Mouse (Mus musculus): ENCODE results near the gene Evi2b. TPM values are rescaled to one million over a fixed set of nuclear protein-coding genes. Genes with fewer than 3 reads are reported as not detected.

Gene Evi2b
- 0.73 and 1.2 TPM in 2 replicates for polyA plus RNA-seq (2015; fragmentation: Nextera tagmentation; extraction: Ambion mirVana)

DNA sequence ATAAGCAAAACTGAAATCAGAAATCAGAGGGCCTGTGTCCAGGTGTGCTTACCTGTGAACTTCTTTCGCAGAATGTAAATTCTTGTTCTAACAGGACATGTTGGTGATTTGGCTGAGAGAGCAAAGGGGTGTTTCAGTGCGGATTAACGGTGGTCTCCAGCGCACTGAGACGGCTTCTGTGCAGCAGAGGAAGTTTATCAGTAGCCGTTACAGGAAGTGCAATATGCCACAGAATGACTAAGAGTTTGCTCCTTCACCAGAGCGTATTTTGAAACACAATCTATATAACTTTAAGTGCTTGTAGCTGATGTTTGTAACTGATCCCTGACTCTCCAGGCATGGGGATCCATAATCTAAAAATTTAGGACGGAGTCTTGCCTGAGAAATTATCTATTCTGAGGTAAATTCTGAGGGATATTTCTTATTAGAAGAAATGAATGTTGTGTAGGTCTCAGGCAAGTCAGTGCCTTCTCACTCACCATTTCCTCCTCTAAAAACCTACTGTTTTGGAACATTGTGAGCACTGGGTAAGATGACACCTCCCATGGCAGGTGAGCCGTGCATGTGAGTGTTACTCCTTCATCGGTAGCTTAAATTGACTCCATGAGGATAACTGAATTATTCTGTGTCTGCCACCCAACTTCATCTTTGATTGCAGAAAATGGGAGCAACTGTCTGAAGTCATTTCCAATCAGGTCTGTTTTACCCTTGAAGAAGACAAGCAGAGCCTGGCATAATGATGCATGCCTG is at the start of gene Evi2b:
Gene Evi2b (minus strand): TSS at position 203 of the 750 bp plus-strand sequence.
- ATAC-seq (replicated peaks; ENCODE audit: low FRiP score), result no peak
- H3K27ac ChIP-seq, result peak within 1 kb of the TSS; percentile 43; the same call in 1 of the 2 replicates
- WGBS, result 41% methylated on average over 10 of the region's 10 CpGs
- H3K9ac ChIP-seq, result no peak within 1 kb of the TSS
- H3K36me3 ChIP-seq, result peaks cover 14% of the 10 kb centered on the region
- no peaks in the 10 kb centered on the region for H3K27me3 ChIP-seq
- no peak within 1 kb of the TSS for H3K4me2 ChIP-seq
- H3K4me1 ChIP-seq, result peaks cover 14% of the 10 kb centered on the region
- no peaks in the 10 kb centered on the region for H3K9me3 ChIP-seq (replicated peaks)
- no peak within 1 kb of the TSS for H3K4me3 ChIP-seq (replicated peaks)

DNA sequence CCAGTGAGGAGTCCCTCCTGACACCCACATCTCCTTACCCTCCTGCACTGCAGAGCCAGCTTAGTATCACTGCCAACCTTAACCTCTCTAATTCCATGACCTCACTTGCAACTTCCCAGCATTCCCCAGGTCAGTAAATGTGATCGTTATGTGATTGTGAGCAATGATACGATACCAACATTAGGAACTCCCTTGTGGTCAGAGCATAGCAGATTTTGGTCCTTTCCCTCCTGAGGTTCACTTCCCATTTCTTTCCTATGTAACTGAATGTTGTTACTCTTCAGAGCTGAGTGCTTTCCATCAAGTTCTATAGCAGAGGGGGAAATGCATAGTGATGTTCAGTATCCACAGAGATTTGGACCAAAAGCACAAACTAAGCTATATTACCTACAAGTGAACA is 46.8 kb upstream of the Evi2b start:
- WGBS, result 92% methylated on average over 2 of the region's 2 CpGs
- Histone ChIP-seq H3K4me3 (replicated peaks) (no peak overlapping the region), H3K9ac (no peak overlapping the region), H3K9me3 (replicated peaks) (no peaks in the 10 kb centered on the region), H3K4me1 (no peaks in the 10 kb centered on the region), H3K27me3 (no peaks in the 10 kb centered on the region), H3K4me2 (no peak overlapping the region), H3K36me3 (peaks cover 92% of the 10 kb centered on the region), H3K27ac (no peak overlapping the region)
- no peak for ATAC-seq (replicated peaks; ENCODE audit: low FRiP score)

DNA sequence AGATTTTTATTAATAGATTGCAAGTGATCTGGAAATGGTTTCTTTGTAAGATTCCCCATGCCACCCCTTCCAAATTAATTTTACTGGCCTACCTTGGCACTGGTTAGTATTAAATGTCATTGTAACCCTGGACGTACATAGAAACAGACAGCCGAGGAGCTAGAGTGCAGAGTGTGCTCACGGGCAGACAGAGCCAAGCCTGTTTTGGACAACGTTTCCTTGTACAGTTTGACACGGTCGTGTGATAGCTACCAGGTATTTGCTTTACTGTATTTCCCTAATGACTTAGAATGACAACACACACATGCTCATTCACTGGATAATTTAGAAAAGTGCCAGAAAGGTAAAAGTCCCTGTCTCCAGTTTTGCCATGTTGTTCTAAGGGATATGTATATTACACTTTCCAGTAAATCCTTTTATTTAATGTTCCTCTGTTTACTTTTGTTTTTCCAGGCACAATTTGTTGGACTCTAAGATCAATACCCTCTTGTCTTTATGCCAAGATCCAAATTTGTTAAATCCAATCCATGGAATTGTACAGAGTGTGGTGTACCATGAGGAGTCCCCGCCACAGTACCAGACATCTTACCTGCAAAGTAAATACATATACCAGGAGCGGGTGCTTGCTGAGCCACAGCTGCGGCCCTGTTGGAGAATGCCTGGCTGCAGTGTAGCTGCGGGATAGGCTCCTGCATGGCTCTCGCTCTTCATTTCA is 44.8 kb upstream of the Evi2b start:
- H3K27me3 ChIP-seq, result no peaks in the 10 kb centered on the region
- H3K9ac ChIP-seq, result no peak overlapping the region
- WGBS, result 91% methylated on average over 11 of the region's 11 CpGs
- ATAC-seq (replicated peaks; ENCODE audit: low FRiP score), result no peak
- H3K9me3 ChIP-seq (replicated peaks), result no peaks in the 10 kb centered on the region
- no peak overlapping the region for H3K4me3 ChIP-seq (replicated peaks)
- H3K36me3 ChIP-seq, result peaks cover 88% of the 10 kb centered on the region
- no peaks in the 10 kb centered on the region for H3K4me1 ChIP-seq
- H3K4me2 ChIP-seq, result no peak overlapping the region
- no peak overlapping the region for H3K27ac ChIP-seq

DNA sequence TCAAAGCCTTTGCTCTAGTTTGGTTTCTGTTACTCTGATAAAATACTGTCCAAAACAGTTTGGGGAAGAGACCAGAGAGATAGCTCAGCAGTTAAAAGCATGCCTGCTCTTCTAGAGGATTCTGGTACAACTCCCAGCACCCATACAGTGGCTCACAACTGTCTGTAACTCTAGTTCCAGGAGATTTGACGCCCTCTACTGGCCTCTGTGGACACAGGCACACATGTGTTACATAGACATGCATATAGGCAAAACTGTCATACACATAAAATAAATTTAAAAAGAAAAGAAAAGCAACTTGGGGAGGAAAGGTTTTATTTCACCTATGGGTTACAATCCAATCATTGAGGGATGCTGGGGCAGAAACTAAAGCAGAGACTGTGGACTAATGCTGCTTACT is 43.4 kb upstream of the Evi2b start:
- WGBS, result 67% methylated on average over 1 of the region's 1 CpGs
- Histone ChIP-seq H3K27me3 (no peaks in the 10 kb centered on the region), H3K36me3 (peaks cover 91% of the 10 kb centered on the region), H3K4me2 (no peak overlapping the region), H3K9ac (no peak overlapping the region), H3K9me3 (replicated peaks) (no peaks in the 10 kb centered on the region), H3K4me3 (replicated peaks) (no peak overlapping the region), H3K27ac (no peak overlapping the region), H3K4me1 (no peaks in the 10 kb centered on the region)
- no peak for ATAC-seq (replicated peaks; ENCODE audit: low FRiP score)

DNA sequence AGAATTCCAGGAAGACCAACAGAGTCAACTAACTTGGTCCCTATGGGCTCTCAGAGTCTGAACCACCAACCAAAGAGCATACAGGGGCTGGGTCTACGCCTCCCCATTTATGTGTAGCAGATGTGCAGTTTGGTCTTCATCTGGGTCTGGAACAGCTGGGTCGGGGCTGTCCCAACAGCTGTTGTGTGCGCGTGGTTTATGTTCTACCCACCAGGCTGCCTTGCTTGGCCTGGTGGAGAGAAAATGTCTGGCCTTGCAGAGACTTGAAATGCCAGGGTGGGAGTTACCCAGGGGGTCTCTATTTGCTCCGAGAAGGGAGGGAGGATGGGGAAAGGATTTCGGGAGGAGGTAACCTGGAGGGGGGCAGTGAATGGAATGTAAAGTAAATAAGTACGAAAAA is 39.9 kb upstream of the Evi2b start:
- Histone ChIP-seq H3K27ac (no peak overlapping the region), H3K4me2 (no peak overlapping the region), H3K9ac (no peak overlapping the region), H3K27me3 (no peaks in the 10 kb centered on the region), H3K36me3 (peaks cover 92% of the 10 kb centered on the region), H3K4me3 (replicated peaks) (no peak overlapping the region), H3K9me3 (replicated peaks) (no peaks in the 10 kb centered on the region), H3K4me1 (no peaks in the 10 kb centered on the region)
- ATAC-seq (replicated peaks; ENCODE audit: low FRiP score), result no peak
- WGBS, result 94% methylated on average over 7 of the region's 7 CpGs

DNA sequence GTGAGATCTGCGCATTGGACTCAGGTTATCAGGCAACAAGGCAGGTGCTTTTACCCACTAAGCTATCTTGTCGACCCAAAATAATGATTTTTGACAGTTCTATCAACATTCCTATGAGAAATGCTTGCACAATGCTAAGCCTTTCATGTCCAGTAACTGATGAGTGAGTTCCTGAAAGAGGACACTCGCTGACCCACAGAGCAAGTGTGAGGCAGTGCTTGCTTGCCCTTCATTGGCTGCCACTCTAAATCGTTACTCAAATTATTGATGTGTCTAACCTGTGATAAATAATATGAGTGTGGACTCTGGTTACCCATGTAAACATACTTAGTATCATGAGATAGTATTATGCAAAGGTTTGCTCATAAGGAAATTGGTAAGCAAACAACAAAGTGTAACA is 37.0 kb upstream of the Evi2b start:
- Histone ChIP-seq H3K4me1 (no peaks in the 10 kb centered on the region), H3K9ac (no peak overlapping the region), H3K36me3 (peaks cover 88% of the 10 kb centered on the region), H3K27ac (no peak overlapping the region), H3K9me3 (replicated peaks) (no peaks in the 10 kb centered on the region), H3K4me2 (no peak overlapping the region), H3K27me3 (no peaks in the 10 kb centered on the region), H3K4me3 (replicated peaks) (no peak overlapping the region)
- 91% methylated on average over 4 of the region's 4 CpGs for WGBS
- no peak for ATAC-seq (replicated peaks; ENCODE audit: low FRiP score)

DNA sequence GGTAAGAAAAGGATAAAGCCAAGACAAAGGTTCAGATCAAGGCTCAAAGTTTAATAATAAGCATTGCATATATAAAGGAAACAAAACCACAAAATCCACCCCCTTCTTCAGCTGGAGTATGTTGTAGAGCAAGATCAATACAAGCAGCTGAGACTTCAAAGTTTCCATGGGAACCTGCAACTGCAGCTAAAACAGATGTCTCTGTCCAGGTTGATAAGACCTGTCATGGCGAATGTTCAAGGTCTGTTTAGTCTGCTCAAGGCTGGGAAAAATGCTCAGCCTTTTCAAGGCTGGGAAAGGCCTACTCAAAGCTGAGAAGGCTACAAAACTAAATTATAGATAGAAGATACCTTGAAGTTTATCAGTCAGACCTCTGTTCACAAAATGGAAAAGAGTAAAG is 29.1 kb upstream of the Evi2b start:
- WGBS, result 83% methylated on average over 1 of the region's 1 CpGs
- Histone ChIP-seq H3K4me3 (replicated peaks) (no peak overlapping the region), H3K4me1 (no peaks in the 10 kb centered on the region), H3K27ac (no peak overlapping the region), H3K9me3 (replicated peaks) (no peaks in the 10 kb centered on the region), H3K36me3 (peaks cover 90% of the 10 kb centered on the region), H3K4me2 (no peak overlapping the region), H3K9ac (no peak overlapping the region), H3K27me3 (no peaks in the 10 kb centered on the region)
- ATAC-seq (replicated peaks; ENCODE audit: low FRiP score), result no peak

DNA sequence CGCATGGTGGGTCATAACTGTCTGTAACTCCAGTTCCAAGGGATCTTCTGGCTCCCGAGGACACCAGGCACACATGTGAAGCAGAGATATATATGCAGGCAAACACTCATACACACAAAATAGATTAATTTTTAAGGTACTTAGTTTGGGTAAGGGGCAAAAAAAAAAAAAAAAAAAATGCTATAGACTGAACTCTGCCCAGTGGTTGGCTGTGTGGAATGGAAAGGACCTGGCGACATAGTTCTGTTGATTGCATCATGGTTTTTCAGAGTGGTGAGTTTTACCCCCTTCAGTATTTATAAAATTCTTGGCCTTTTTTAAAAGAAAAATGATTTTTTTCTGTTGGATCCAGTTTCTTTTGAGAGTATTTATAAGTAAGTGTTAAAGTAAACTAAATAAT is 12.7 kb upstream of the Evi2b start:
- WGBS, result 95% methylated on average over 3 of the region's 3 CpGs
- no peak for ATAC-seq (replicated peaks; ENCODE audit: low FRiP score)
- no peak overlapping the region for H3K9ac ChIP-seq

DNA sequence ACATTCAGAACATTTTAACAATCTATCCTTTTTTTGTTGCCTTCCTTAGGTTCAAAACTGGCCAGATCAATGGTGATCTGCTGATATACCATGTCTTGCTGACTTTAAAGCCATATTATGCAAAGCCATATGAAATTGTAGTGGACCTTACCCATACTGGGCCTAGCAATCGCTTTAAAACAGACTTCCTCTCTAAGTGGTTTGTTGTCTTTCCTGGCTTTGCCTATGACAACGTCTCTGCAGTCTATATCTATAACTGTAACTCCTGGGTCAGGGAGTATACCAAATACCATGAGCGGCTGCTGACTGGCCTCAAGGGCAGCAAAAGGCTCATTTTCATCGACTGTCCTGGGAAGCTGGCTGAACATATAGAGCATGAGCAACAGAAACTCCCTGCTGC is 12.0 kb upstream of the Evi2b start:
- 86% methylated on average over 4 of the region's 4 CpGs for WGBS
- no peak overlapping the region for H3K4me2 ChIP-seq
- H3K9ac ChIP-seq, result no peak overlapping the region
- peaks cover 51% of the 10 kb centered on the region for H3K36me3 ChIP-seq
- no peaks in the 10 kb centered on the region for H3K27me3 ChIP-seq
- no peak for ATAC-seq (replicated peaks; ENCODE audit: low FRiP score)
- 0 out of 2 replicates have a peak, but pooled peaks cover 4% of the 10 kb centered on the region for H3K4me1 ChIP-seq
- H3K27ac ChIP-seq, result no peak overlapping the region
- no peaks in the 10 kb centered on the region for H3K9me3 ChIP-seq (replicated peaks)
- H3K4me3 ChIP-seq (replicated peaks), result no peak overlapping the region

More for the DNA sequence above, 12.7 kb upstream of the Evi2b start:
- peaks cover 53% of the 10 kb centered on the region for H3K36me3 ChIP-seq
- no peak overlapping the region for H3K4me3 ChIP-seq (replicated peaks)
- no peaks in the 10 kb centered on the region for H3K27me3 ChIP-seq
- H3K9me3 ChIP-seq (replicated peaks), result no peaks in the 10 kb centered on the region
- H3K4me1 ChIP-seq, result 0 out of 2 replicates have a peak, but pooled peaks cover 4% of the 10 kb centered on the region
- H3K27ac ChIP-seq, result no peak overlapping the region
- H3K4me2 ChIP-seq, result no peak overlapping the region

DNA sequence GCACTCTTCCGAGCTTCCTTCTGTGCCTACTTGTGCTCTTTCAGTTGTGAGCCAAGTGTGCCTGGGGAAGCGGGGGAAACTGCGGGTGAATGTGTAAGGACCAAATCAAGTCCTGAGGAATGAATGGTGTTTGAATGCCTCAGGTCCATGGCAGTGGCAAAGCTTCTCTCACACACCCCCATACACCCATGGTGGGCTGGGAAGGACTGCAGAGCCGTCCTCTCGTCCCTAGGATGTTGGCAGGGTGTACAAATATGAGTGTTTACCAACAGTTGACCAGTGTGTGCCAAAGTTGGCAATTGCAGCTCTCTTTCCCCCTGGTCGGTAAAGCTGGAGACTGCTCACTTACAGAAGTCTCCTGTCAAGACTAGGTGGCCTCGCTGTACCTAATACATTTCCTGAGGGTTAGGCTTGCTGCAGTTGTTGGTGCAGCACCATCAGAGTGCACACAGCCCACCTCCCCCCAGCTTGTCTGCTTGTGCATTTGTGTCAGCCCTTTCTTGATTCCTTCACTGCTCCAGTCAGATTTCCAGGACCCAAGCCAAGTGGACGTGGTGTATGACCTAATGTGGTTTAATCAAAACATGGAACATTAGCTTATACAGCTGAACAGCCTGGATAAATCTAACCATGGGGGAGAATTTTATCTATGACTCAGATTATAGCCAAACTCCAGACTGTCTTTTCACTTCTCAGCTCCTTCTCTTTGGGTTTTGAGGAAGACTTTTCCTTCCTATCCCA is 10.6 kb upstream of the Evi2b start:
- peaks cover 48% of the 10 kb centered on the region for H3K36me3 ChIP-seq
- H3K9ac ChIP-seq, result no peak overlapping the region
- 83% methylated on average over 8 of the region's 8 CpGs for WGBS
- no peaks in the 10 kb centered on the region for H3K27me3 ChIP-seq
- no peak overlapping the region for H3K27ac ChIP-seq
- H3K9me3 ChIP-seq (replicated peaks), result no peaks in the 10 kb centered on the region
- H3K4me1 ChIP-seq, result 0 out of 2 replicates have a peak, but pooled peaks cover 4% of the 10 kb centered on the region
- no peak overlapping the region for H3K4me2 ChIP-seq
- no peak overlapping the region for H3K4me3 ChIP-seq (replicated peaks)
- ATAC-seq (replicated peaks; ENCODE audit: low FRiP score), result no peak

DNA sequence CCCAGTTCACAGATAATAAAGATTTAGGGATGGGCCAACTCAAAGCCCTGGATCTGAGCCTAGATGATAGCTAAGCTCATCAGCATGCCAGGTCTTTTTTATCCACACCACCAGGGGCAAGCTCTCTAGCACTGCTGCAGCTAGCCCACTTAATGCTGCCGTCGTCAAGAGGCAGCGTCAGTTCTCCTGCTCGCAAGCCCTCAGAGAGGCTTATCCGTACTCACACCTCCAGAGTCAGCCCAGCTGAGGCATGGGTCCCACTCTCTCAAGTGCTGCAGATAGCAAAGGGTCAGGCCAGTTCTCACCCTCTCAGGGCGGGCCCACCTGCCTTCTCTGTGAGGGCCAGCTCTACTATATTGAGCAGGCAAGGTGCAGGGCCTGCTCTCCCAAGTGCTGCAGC is 9.7 kb upstream of the Evi2b start:
- no peak overlapping the region for H3K4me3 ChIP-seq (replicated peaks)
- H3K27ac ChIP-seq, result no peak overlapping the region
- 0 out of 2 replicates have a peak, but pooled peaks cover 4% of the 10 kb centered on the region for H3K4me1 ChIP-seq
- no peak overlapping the region for H3K9ac ChIP-seq
- H3K9me3 ChIP-seq (replicated peaks), result no peaks in the 10 kb centered on the region
- no peaks in the 10 kb centered on the region for H3K27me3 ChIP-seq
- no peak for ATAC-seq (replicated peaks; ENCODE audit: low FRiP score)
- WGBS, result 86% methylated on average over 6 of the region's 6 CpGs
- H3K4me2 ChIP-seq, result no peak overlapping the region
- peaks cover 47% of the 10 kb centered on the region for H3K36me3 ChIP-seq

DNA sequence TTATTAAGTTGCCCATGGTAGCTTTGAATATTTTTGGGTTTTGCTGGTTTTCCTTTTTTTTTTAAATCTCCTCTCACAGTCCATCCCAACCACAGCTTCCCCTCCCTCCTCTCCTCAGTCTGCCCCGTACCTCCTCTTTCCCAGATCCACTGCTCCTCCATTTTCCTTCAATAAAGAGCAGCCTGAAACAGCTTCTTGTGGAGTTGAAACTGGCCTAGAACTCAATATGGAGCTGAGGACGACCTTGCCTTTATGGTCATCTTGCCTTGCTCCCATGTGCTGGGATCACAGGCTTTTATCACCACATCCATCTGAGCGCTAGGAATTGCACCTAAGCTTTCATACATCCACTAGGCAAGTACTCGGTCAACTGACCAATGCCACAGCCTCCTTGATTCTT is 7.9 kb upstream of the Evi2b start:
- H3K27me3 ChIP-seq, result no peaks in the 10 kb centered on the region
- H3K9me3 ChIP-seq (replicated peaks), result no peaks in the 10 kb centered on the region
- no peak overlapping the region for H3K27ac ChIP-seq
- 0 out of 2 replicates have a peak, but pooled peaks cover 4% of the 10 kb centered on the region for H3K4me1 ChIP-seq
- WGBS, result 94% methylated on average over 4 of the region's 4 CpGs
- no peak overlapping the region for H3K9ac ChIP-seq
- H3K4me2 ChIP-seq, result no peak overlapping the region
- peaks cover 37% of the 10 kb centered on the region for H3K36me3 ChIP-seq
- no peak overlapping the region for H3K4me3 ChIP-seq (replicated peaks)
- no peak for ATAC-seq (replicated peaks; ENCODE audit: low FRiP score)

Data from kidney, embryonic 15.5 days (tissue).